Mouse (Mus musculus) testis, adult 2 months (tissue): ENCODE measurements around the gene Pacsin1.

ENCODE experiments used
- CTCF ChIP-seq: fragments of 200-500 bp; IDR thresholded peaks from 2 replicates; pipeline ENCODE4 v1.5.1; 2012; ENCODE audit warnings: low read depth, mild to moderate bottlenecking, inconsistent platforms, low read length, moderate library complexity; ENCODE audit not compliant: control insufficient read depth, insufficient read depth, insufficient replicate concordance
- POLR2A ChIP-seq: fragments of 200-500 bp; IDR thresholded peaks from 2 replicates; pipeline ENCODE4 v1.6.1; 2012; ENCODE audit warnings: low read depth, mild to moderate bottlenecking, inconsistent platforms, low read length, moderate library complexity; ENCODE audit not compliant: control insufficient read depth

DNA sequence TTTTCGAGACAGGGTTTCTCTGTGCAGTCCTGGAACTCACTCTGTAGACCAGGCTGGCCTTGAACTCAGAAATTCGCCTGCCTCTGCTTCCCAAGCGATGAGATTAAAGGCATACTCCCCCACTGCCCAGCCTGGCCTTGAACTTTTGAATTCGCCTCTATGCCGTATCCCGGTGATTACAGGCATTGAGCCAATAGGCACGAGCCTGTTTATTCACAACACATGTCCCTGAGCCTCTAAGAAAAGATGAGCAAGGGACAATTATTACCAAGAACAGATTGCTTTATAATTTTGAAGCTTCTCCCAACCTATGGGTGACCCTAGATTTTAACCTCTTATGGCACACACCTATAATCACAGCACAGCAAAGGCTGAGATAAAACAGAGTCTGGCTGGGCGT is 26.9 kb upstream of the Pacsin1 start:
- TF ChIP-seq POLR2A (no peak), CTCF (no peak)
